Mouse (Mus musculus) thymus, adult 2 months (tissue): ENCODE results near the gene Casp7.

Experiments
- CTCF ChIP-seq: fragments of 200-500 bp; IDR thresholded peaks from 2 replicates; pipeline ENCODE4 v1.5.1; 2012; ENCODE audit warnings: mild to moderate bottlenecking, control low read depth, low read length, moderate library complexity, borderline replicate concordance; ENCODE audit not compliant: control insufficient read depth, poor library complexity, insufficient read depth; ENCODE audit errors: extremely low read depth
- POLR2A ChIP-seq: fragments of 200-500 bp; IDR thresholded peaks from 2 replicates; pipeline ENCODE4 v1.6.1; 2012; ENCODE audit warnings: mild to moderate bottlenecking, low read length, control low read depth, moderate library complexity; ENCODE audit not compliant: control insufficient read depth, poor library complexity, insufficient read depth; ENCODE audit errors: extremely low read depth

- TF ChIP-seq CTCF, result no peak
- no peak for TF ChIP-seq POLR2A
Observed at GRCm38 (mm10) chr19:56393311-56393866, 3.5 kb upstream of the Casp7 start.
